Mouse (Mus musculus): ENCODE results near the gene Arhgap30.

Arhgap30 gene

DNA sequence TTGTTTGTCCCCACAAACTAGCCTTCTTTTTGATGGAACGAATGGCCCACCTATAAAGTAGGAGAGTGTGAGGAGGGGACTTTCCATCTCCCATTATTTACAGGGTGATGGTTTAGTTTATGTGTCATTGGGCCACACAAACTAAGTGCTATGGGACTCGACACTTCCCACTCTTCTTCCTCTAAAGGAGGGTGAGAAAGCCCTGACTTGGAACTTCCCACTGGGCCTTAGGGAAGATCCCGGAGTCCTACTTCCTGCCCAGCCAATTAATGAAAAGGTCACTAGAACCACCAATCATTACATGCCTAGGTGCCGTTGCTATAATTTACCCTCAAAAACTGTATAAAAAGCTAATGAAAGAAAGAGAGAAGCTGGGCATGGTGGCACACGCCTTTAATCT lies 43.4 kb downstream of the Arhgap30 start:
- no peak for DNase-seq (ENCODE audit: low read depth, low spot score)

DNA sequence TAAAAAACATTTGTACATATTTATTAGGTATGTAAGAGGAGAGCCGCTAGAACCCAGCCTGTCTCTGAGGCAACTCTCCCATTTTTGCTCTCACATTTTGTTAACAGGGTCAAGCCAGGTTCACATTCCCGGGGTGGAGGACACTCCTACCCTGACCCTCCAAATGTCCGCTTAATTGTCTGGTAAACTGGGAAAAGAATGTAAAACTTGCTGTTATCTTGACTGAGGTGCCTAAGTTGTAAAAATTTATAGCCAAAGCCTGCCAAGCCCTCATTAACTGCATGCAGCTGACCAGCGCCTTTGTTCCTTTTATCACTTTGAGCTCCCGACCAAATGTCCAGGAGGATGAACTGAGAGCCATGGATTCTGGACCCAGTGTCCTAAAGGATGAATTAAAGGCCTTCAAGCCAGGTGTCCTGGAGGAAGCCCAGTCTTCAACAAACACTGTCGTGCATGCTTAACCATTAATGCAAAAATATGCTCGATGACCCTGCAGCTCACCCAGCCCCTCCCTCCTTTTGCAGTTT lies 46.6 kb downstream of the Arhgap30 start:
- peak; percentile 51 for DNase-seq (ENCODE audit: low read depth, low spot score)

GRCm38 (mm10) chr1:171435974-171436373 lies 47.2 kb downstream of the Arhgap30 start:
- no peak for DNase-seq (ENCODE audit: low read depth, low spot score)

GRCm38 (mm10) chr1:171437264-171438013 lies 48.7 kb downstream of the Arhgap30 start, which contains the start of gene F11r:
TSS of gene F11r (plus strand) at chr1:171437535.
- peak; percentile 66 for DNase-seq (ENCODE audit: low read depth, low spot score)

- no peak for DNase-seq (ENCODE audit: low read depth, low spot score)
These were observed 49.4 kb downstream of the Arhgap30 start for GRCm38 (mm10) chr1:171438014-171438670.

DNA sequence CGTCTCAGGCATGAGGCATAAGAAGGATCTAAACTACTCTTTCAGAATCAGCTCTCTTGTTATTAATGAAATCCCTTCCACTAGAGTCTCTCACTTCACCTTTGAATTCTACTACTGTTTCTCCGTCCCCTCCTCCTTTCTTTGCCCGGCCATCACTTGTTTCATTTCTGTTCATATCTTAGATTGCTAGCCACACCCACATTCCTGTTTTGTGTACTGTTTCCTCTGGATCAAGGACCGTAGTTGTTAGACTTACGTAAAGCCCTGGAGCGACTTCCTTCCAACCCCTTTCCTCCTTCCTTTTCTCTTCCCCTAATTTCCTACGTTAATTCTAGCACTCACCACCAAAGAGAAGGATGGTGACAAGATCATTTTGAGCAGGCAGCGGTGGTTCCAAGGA lies 50.3 kb downstream of the Arhgap30 start:
- DNase-seq (ENCODE audit: low read depth, low spot score): no peak

- no peak for DNase-seq (ENCODE audit: low read depth, low spot score)
These were observed 51.4 kb downstream of the Arhgap30 start for GRCm38 (mm10) chr1:171440025-171440725.

DNA sequence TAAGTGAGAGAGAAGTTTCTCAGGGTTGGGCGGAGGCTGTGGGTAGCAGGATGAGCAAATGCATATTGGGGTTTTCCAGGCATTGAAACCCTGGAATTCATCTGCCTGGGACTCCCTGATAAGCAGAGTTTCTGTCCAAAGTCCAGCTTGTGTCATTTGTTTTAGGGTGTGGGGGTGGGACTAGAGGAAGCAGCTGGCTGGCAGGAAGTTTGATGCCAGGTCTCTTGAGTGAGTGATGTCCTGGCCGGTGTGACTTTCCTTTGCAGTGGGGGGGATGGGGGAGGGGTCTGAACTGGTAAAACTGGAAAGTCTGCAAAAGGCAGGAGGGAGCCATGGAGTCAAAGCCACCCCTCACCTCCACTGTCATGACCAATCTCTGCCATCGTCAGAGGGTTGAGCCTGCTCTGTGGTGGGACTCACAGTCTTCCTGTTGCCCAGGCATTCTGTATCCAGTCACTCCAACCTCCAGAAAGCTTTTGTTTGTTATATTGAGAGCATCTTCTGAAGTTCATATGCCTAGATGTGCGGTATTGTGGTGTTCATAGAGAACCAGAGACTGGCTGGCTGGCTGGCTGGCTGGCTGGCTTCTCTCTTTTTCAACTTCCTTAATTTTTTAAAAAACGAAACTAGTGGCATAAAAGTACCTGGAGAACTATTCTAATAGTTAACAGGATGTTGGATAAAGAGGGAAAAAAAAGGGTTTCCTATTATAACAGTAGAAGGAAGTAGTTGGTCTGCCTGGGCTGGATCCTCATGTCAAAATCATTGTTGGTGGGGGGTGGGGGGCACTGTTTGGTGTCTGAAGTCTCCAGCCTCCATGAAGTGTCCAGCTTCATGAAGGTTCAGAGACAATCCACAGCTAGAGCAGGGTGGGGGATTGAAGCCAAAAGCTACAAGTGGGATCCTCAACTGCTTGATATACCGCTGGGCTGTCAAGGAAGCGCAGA lies 53.0 kb downstream of the Arhgap30 start:
- peak; percentile 31 for DNase-seq (ENCODE audit: low read depth, low spot score)

DNA sequence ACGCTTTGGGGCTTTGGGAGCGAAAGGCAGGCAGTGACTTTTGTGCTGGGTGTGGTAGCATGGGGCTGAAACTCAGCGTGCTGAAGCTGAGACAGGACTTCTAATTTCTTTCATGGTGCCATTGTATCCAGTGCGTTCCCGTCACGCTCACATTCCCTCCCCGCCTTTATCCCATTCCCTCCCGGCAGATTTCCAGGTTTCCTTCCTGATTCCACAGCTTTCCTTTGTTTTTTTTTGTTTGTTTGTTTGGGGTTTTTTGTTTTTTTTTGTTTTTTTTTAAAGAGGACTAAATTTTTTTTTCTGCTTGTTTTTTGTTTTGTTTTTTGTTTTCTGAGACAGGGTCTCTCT lies 53.6 kb downstream of the Arhgap30 start:
- no peak for DNase-seq (ENCODE audit: low read depth, low spot score)

GRCm38 (mm10) chr1:171445050-171445449 lies 56.3 kb downstream of the Arhgap30 start:
- DNase-seq (ENCODE audit: low read depth, low spot score): no peak

- DNase-seq (ENCODE audit: low read depth, low spot score): no peak
These were observed 58.1 kb downstream of the Arhgap30 start for GRCm38 (mm10) chr1:171446854-171447253.

DNA sequence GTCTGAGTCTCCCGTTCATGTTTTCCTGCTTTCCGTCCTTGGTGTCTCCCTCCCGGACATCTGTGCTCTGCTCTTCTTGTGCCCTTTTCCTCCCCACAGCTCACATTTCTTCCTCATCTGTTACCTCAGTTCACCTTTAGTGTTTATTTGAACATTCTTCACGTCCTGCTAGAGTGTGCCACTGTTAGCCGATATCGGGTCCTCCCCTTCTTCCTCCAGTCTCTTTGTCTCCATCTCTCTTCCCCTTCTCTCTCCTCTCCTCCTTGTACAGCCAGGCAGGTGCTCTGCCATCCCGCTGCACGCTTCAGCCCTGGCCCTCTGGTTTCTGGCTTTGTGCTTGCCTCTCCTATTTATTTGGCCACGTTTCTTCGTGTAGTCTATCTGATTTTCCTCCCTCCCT lies 58.9 kb downstream of the Arhgap30 start:
- no peak for DNase-seq (ENCODE audit: low read depth, low spot score)

- no peak for DNase-seq (ENCODE audit: low read depth, low spot score)
These were observed 61.3 kb downstream of the Arhgap30 start for GRCm38 (mm10) chr1:171450062-171450461.

DNA sequence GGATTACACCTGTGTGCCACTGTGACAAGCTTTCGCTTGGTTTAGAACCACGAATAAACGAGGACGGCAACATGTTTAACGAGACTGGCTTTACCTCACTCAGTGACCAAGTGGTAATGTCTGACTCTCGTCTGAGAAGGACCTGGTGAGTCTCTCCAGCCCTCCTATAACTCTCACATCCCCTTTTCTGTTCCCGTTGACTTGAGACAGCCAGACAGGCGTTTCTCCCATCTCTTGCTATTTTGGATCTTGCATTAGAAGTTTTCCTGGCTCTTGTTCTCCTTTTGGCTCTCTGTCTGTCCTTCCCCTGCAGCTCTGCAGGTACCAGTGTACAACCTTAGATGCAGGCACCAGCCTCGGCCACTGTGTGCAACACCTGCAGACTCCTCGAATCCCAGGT lies 62.2 kb downstream of the Arhgap30 start:
- no peak for DNase-seq (ENCODE audit: low read depth, low spot score)

GRCm38 (mm10) chr1:171452522-171452921 lies 63.8 kb downstream of the Arhgap30 start:
- no peak for DNase-seq (ENCODE audit: low read depth, low spot score)

- DNase-seq (ENCODE audit: low read depth, low spot score): no peak
These were observed 64.2 kb downstream of the Arhgap30 start for GRCm38 (mm10) chr1:171452923-171453322.

DNA sequence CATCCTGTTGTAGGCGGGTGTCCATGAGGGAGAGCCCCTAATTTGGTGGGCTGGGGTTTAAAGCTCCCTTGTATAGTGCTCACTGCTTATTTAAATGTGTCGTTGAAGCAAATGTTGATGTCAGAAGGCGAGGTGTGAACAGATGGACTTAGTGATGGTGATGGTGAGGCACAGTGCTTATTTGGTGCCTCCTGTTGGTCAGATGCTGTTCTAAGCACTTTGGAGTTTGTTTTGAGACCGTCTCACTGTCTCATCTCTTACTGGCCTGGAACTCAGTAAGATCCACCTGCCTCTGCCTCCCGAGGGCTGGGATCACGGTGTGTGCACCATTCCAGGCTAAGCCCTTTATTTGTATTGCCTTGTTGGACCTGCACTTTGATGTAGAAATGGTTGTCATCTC lies 66.2 kb downstream of the Arhgap30 start:
- no peak for DNase-seq (ENCODE audit: low read depth, low spot score)

GRCm38 (mm10) chr1:171457568-171457967 lies 68.8 kb downstream of the Arhgap30 start:
- DNase-seq (ENCODE audit: low read depth, low spot score): no peak

DNA sequence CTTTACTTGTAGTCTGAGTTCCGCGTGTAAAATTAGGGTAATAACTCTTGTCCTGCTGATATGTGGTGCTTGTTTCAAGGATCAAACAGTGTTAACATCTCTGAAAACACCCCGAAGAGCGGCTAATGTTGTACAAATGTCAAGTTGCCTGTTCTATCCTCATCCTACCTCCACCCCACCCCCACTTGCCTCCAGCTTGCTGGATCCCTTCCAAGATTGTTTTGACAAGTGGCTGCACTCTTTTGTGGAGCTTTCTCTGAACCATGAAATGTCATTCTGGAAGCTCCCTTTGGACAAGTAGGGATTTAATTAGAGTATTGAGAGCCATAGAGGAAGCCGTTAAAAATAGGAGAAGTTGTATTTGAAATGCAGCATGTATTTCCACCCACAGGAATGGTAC lies 71.0 kb downstream of the Arhgap30 start:
- no peak for DNase-seq (ENCODE audit: low read depth, low spot score)
